Mouse (Mus musculus): ENCODE data around the gene Dtymk. TPM values are rescaled to one million over a fixed set of nuclear protein-coding genes. Genes with fewer than 3 reads are reported as not detected.

The Dtymk gene
- polyA plus RNA-seq, 1 experiment from 2014 or later: 199 TPM

Other genes with a start within 250 kb of the Dtymk start
- 60.1 and 65.0 TPM in 2 replicates for gene Stk25, start 143.3 kb downstream of the Dtymk start, polyA plus RNA-seq (2016; fragmentation: Nextera tagmentation; extraction: Ambion mirVana)
- 8.7 TPM in 2 replicates for gene Bok, start 116.3 kb downstream of the Dtymk start, polyA plus RNA-seq (2016; fragmentation: Nextera tagmentation; extraction: Ambion mirVana)
- gene Atg4b, start 50.4 kb downstream of the Dtymk start, polyA plus RNA-seq (2016; fragmentation: Nextera tagmentation; extraction: Ambion mirVana): 75.0 and 87.6 TPM in 2 replicates
- 19.3 and 22.2 TPM in 2 replicates for gene Thap4, start 47.1 kb downstream of the Dtymk start, polyA plus RNA-seq (2016; fragmentation: Nextera tagmentation; extraction: Ambion mirVana)
- 15.5 and 17.1 TPM in 2 replicates for gene Ing5, start 2.0 kb upstream of the Dtymk start, polyA plus RNA-seq (2016; fragmentation: Nextera tagmentation; extraction: Ambion mirVana)
- 7.6 and 8.0 TPM in 2 replicates for gene D2hgdh, start 23.0 kb upstream of the Dtymk start, polyA plus RNA-seq (2016; fragmentation: Nextera tagmentation; extraction: Ambion mirVana)
- not detected in 2 replicates for gene Gal3st2, start 59.4 kb upstream of the Dtymk start, polyA plus RNA-seq (2016; fragmentation: Nextera tagmentation; extraction: Ambion mirVana)
- gene Gal3st2b, start 116.4 kb upstream of the Dtymk start, polyA plus RNA-seq (2016; fragmentation: Nextera tagmentation; extraction: Ambion mirVana): not detected in 2 replicates
- not detected in 2 replicates for gene Gal3st2c, start 188.6 kb upstream of the Dtymk start, polyA plus RNA-seq (2016; fragmentation: Nextera tagmentation; extraction: Ambion mirVana)
- not detected in 2 replicates for gene Neu4, start 218.5 kb upstream of the Dtymk start, polyA plus RNA-seq (2016; fragmentation: Nextera tagmentation; extraction: Ambion mirVana)

Measured in liver, embryonic 12.5 days (tissue).